ENCODE assay signal across 15 mouse cellular contexts in genomic region chr13:37848438-37848837, GRCm38 (mm10).
"Had no signal": no experiment of that assay in that cellular context is flagged by ENCODE, and none has a peak within 500 bp of the region (broad histone marks: within the 10 kb centered on the region; RNA-seq: fewer than 3 reads in every experiment).

No protein-coding gene starts in this region.

- H3K4me3 ChIP-seq: lung, embryonic 15.5 days; megakaryocyte, embryonic 14.5 days; midbrain, embryonic 13.5 days; midbrain, embryonic 15.5 days; neural tube, embryonic 12.5 days; stomach, embryonic 15.5 days had no signal

- H3K9me3 ChIP-seq: lung, embryonic 15.5 days; megakaryocyte, embryonic 14.5 days; midbrain, embryonic 13.5 days; midbrain, embryonic 15.5 days; neural tube, embryonic 12.5 days; stomach, embryonic 15.5 days had no signal

- H3K36me3 ChIP-seq: lung, embryonic 15.5 days; midbrain, embryonic 13.5 days; midbrain, embryonic 15.5 days; neural tube, embryonic 12.5 days; stomach, embryonic 15.5 days had no signal

- H3K4me1 ChIP-seq: midbrain, embryonic 15.5 days; neural tube, embryonic 12.5 days had no signal

- H3K4me2 ChIP-seq: lung, embryonic 15.5 days; midbrain, embryonic 11.5 days; midbrain, embryonic 13.5 days; midbrain, embryonic 15.5 days; neural tube, embryonic 12.5 days; stomach, embryonic 15.5 days had no signal

- H3K27me3 ChIP-seq: lung, embryonic 15.5 days; megakaryocyte, embryonic 14.5 days; midbrain, embryonic 13.5 days; midbrain, embryonic 15.5 days; neural tube, embryonic 12.5 days; stomach, embryonic 15.5 days had no signal

- H3K27ac ChIP-seq: lung, embryonic 15.5 days; midbrain, embryonic 13.5 days; midbrain, embryonic 15.5 days; neural tube, embryonic 12.5 days; stomach, embryonic 15.5 days had no signal

- H3K9ac ChIP-seq: liver, postnatal 0 days; lung, embryonic 15.5 days; midbrain, embryonic 13.5 days; midbrain, embryonic 15.5 days; neural tube, embryonic 12.5 days; stomach, embryonic 15.5 days had no signal

- DNase-seq: liver, postnatal 0 days; lung, adult 2 months; lung, postnatal 14 days; lung, postnatal 36 days; right cerebral cortex, postnatal 14 days; thymus, adult 2 months; thymus, postnatal 25 days; thymus, postnatal 4 days had no signal

- ATAC-seq: midbrain, embryonic 13.5 days; midbrain, embryonic 15.5 days had no signal
